Mouse (Mus musculus) activated CD4-positive, CD25-positive, alpha-beta regulatory T cell, adult 4 months (primary cell): ENCODE results near the gene Ankrd33. TPM values are rescaled to one million over a fixed set of nuclear protein-coding genes. Genes with fewer than 3 reads are reported as not detected.
A peak's percentile ranks its signal among the peaks of the same experiment; 100 is the strongest.

Experiments
- ATAC-seq: one replicate; pipeline ENCODE4 v1.8.0; 2017
- polyA plus RNA-seq, 2 experiments: library from polyadenylated mRNA; unstranded; fragments of 100-300 nt; shearing (Covaris generic); gene quantifications; one replicate each; pipeline ENCODE4 v1.2.1; 2017

Gene Ankrd33
- polyA plus RNA-seq, 2 experiments from 2014 or later, result not detected

DNA sequence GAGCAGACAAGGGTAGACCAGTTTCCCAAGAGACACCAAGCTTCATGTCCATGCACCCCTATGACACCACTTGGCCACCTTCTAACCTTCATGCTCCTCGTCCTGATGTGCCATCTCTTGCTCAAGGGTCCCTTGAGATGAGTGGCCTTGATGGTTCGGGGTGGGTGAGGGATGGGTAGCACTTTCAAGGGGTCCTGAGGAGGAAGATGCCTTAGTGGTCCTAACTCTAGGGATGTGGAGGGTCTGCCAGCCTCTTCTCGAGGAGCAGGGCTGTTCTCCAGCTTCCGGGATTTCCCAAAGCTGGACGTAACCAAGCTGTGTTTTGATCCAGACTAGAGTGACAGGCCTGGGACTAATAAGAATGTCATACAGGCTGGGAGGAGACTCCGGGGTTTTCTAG, 10.0 kb downstream of the Ankrd33 start:
- ATAC-seq, result no peak

DNA sequence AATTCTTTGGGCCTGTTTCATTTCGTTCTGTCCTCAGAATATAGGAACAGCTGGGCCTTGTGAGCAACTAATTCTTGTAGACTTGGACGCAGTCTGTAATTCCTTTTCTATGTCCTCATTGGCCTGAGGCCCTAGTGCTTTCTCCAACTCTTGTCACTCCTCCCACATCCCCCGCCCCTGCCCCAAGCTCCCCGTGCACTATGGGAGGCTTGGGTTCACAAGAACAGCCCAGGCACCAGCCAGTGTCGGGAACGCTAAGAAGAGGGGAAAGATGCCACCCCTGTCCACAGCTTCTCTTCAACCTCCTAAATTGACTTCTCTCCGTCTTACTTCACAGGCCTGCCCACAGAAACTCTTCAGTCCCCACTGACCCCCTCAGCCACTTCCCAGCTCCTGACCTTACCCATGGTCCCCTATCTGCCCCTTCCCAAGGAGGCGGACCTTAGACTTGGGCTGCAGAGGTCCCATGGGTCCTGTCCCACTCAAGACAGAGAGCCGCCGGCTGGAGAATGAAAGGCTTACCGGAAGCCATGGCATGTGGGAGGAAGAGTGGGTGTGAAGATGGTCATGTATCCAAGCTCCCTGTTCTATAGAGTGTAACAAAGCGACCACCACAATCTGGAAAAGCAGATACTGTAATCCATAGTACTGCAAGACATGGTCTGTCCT, 11.5 kb downstream of the Ankrd33 start:
- ATAC-seq, result no peak

DNA sequence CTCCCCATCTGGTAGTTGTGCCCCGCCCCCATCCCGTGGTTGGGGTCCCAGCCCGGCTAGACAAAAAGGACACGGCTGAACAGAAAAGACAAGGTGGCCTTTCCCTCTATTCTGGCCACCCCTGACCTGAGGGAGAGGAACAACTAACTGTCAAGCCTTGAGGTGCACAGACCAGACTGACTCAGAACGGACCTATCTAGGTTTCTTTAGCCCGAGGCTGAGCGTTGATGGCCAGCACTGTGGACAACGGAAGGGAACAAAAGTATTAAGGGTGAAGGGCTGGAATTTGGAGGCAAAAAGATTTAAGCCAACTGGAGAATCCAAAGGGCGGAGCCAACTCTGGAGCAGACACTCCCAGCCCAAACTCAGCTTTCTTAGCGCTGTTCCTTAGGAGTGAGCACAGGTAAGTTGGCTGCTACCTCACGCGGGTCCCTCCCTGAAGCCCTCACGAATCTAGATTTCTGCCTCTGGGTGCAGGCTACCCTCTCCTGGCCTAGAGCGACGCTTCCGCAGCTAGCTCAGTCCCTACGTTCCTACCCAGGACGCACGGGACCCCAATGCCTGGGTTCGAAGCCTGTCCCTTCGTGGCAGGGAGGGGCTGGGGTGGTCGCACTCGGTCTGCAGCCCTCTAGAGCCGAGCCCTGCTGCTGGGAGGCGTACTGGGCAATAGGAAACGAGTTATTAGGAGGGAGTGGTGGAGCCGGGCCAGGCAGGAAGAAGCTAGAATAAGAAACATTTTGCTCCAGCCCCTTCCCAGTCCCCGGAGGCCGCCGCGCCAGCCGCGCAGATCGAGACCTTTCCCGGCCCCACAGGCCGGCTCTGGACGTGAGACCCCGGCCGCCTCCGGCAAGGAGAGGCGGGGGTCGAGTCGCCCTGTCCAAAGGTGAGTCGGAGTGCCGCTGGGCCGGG, 12.9 kb downstream of the Ankrd33 start, which contains the start of gene Acvrl1:
Gene Acvrl1 (plus strand): TSS at position 342 of the 909 bp plus-strand sequence.
- no peak for ATAC-seq

DNA sequence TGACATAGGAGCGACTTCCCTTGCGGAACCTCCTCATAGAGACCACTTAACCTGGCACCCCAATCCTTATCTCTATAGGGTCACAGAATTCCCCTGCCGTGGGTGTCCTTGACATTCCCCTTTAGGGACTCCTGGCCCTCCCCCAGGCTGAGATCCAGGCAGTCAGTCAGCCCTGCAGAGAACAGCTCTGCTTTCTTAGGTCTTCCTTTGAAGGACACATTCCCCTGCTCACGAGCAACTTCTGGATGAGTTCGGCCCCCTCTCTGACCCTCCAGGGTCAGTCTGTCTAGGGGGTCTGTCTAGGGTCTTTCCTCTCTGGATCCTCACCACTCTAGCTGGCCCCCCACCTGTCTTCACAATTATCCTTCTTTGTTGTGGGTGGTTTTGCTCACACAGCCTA, 13.9 kb downstream of the Ankrd33 start:
- no peak for ATAC-seq

DNA sequence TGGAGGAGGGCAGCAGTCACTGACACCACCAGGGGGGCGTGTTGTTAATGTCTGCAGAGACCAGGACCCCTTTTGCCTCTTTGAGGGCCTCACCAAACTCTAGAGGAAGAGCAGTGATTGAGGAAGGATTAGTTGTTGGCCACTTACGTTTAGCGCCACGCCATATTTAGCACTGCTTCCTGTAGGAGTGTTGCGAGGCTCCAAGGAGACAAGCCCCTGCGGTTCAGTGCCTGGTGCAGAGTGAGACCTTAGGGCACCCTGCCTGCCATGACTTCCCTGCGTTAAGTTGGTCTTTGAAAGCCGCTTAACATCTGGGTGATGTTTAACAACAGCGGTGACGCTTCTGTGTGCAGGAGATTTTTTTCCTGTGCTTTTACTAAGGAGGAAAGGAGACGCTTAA, 15.9 kb downstream of the Ankrd33 start:
- ATAC-seq, result no peak

DNA sequence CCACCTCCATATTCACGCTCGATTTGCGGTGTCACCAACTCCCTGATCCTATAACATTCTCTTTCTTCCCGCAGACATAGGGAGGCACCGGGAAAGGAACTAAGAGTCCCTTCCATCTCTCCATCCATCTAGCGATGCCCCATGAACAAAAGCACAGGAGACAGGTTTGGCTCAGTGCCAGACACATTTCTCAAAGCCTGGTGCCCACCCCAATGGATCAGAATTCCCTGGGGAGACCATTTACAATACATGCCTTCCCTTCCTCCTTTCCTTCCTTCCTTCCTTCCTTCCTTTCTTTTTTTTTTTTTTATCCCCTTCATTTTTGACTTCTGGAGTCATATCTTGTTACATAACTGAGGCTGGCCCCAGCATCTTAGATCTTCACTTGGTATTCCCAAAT, 16.5 kb downstream of the Ankrd33 start:
- no peak for ATAC-seq

DNA sequence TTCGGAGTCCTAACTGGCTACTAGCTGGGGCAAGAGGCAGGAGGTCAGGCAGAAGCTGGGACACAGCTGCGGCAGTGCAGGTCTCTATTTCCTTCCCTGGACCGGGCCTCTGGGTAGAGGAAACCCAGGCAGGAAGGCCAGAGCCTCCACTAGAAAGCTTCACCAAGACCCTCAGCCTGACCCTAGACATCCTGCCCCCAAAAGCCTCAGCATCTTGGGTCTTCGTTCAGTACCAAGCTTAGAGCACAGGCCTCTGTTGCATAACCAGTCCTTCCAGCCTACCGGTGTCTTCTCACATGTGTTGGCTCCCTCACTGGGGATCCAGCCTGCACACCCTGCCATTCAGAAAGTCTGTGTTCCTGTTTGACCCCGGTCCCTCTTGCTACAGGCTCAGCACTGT, 17.2 kb downstream of the Ankrd33 start:
- ATAC-seq, result no peak

DNA sequence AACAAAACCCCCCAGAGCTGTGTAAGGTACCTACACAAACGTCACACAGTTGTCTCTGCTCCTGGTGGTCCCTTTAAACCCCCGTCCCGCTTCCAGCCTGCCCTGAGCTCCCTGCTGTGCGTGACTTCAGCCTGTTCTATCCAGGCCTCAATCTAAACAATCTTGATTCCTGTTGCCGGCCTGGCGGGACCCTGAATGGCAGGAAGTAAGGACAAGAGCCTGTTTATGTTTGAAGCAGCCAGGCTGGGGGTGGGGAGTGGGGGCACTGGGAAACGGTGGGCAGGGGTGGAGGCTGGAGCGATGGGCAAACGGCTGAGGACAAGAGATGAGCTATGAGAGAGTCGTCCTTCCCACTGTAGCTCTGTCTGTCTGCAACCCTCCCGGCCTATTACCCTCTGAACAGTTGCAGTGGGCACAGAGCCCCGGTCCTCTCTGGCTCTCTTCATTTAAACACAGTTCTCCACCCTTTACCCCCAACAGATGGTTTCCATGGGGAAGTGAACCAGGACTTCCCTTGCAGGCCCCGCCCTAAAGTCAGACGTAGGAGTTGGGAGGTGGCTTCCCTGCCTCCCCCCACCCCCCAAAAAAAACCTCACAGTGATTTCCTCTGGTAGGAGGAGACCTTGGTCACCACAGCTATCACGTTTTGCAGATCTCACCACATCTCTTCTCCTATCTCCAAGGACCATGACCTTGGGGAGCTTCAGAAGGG, 18.6 kb downstream of the Ankrd33 start:
- ATAC-seq, result peak; percentile 54

DNA sequence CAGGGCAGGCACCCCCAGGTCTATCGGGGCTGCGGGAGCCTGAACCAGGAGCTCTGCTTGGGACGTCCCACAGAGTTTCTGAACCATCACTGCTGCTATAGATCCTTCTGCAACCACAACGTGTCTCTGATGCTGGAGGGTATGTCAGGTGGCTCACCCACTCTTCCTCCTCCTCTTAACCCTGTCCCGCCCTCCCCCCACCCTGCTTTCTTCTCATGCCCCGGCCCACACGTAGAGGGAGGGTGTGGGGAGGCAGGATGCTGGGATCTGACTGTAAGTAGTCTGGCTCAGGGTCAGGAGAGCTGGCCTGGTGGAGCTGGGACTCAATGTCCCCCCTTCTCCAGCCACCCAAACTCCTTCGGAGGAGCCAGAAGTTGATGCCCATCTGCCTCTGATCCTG, 19.9 kb downstream of the Ankrd33 start:
- ATAC-seq, result no peak

DNA sequence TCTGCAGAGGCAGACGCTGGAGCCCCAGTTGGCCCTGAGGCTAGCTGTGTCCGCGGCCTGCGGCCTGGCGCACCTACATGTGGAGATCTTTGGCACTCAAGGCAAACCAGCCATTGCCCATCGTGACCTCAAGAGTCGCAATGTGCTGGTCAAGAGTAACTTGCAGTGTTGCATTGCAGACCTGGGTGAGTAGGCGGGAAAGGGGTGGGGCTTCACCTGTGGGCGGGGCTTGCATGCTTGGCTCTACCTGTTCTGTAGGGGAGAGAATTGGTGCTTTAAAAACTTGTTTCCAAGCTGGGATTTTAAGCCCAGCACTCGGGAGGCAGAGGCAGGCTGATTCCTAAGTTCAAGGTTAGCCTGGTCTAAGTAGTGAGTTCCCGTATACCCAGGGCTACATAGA, 21.9 kb downstream of the Ankrd33 start:
- ATAC-seq, result no peak

DNA sequence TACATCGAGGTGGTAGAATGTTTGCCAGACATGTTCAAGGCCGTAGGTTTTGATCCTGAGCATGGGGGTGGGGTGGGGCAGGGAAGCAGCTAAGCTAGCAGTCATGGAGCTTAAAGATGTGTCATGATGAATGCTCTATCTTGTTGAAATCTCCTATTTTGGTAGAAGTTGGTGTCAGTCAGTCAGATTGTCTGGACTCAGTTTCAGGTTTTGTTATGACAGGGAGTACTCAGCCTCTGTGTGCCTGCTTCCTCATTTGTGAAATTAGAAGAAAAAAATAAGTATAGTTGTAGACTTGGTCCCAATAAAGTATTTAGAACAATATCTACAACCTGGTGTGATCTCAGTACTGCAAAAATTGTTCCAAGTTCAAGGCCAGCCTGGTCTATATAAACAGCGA, 23.1 kb downstream of the Ankrd33 start:
- no peak for ATAC-seq

DNA sequence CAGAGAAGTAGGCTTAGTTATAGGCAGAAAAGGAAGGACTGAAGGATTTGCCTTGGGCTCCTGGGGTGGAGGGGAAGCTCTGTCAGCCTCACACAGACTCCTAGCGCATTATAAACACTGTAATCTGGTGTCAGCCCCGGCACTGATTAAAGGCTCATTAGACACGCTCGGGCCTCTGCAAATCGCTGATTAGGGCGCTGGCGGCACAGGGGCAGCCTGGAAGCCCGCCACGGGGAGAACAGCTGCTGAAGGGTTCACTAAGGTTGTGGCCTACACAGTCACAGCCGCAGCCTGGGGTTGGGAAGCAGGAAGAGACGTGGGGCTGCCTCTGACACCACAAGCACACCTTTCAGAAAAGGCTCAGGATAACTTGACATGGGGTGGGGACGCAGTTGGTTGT, 24.3 kb downstream of the Ankrd33 start:
- no peak for ATAC-seq

DNA sequence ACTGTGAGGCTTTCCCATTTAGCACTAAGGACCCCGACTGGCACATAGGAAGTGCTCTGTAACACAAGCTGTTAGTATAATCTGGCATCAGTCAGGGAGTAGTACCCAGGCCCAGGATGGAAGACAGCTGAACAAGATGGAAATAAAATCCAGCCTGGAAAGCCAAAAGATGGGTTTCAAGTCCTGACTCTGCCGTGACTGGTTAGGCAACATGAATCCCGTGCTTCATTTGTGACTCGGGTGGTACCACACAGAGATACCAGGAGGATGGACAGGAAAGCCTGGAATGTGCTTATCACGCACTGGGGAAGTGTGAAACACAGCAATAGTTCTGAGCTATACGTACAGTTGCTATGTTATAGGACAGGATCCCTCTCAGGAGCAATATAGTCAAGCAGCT, 25.0 kb downstream of the Ankrd33 start:
- no peak for ATAC-seq

DNA sequence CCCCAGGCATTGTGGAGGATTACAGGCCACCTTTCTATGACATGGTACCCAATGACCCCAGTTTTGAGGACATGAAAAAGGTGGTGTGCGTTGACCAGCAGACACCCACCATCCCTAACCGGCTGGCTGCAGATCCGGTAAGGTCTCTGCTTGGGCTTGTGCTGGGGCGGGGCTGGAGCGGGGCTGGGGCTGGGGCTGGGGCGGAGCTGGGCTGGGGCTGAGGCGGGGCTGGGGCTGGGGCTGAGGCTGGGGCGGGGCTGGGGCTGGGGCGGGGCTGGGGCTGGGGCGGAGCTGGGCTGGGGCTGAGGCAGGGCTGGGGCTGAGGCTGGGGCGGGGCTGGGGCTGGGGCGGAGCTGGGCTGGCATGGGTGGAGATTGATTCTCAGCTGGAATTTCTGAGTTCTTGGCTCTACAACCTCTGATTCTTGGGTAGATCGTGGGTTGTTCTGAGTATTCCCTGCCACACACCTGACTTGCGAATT, 25.5 kb downstream of the Ankrd33 start:
- ATAC-seq, result peak; percentile 16

DNA sequence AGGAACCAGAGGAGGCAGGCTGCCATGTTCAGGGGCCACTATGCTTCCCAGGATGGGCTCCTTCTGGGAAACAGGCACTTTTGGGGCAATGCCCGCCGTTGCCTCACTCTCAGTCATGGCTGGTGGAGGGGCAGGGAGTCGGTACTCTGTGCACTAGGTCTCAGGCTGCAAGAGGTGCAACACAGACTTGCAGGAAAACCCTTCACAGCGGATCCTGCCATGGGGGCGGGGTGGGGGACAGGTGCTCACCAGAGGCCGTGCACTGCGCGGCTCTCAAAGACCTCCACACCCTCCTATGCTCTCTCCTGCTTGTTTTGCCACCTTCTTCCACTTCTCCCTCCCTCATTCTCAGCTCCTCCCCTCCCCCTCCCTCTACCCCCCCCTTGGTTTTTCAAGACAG, 27.1 kb downstream of the Ankrd33 start:
- ATAC-seq, result no peak

DNA sequence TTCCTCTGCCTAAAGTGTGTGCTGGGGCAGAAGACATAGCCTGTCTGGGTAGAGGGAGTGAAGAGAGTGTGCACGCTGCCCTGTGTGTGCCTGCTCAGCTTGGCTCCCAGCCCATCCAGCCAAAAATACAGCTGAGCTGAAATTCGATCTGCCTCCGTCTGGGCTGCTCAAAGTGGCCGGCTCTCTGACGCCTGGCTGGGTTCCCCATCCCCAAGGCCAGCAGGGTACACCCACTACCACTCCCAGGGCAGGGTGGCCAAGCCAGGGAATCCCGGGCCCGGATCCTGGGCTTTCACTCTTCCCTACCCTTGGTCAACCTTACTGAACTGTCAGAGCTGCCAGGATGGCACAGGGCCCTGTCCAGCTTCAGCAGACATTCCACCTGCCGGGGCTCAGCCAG, 27.9 kb downstream of the Ankrd33 start:
- no peak for ATAC-seq

DNA sequence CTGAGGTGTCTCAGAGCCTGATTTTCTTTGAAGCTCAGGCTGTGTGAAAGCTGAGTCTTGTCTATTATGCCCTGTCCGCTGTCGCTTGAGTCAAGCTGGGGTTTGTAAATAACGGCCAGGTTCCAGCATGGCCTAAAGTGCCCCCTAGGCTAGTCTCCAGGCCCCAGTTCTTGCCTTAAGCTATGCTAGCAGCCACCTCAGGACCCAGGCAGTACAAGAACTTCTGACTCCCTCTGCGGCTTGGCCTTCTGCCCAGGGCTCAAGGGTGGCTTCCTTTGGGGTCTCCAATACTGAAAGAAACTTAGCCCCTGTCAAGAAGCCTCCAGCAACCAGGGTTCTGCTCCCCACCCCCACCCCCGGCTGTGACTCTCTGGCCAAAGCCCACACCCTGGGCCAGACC, 28.6 kb downstream of the Ankrd33 start:
- no peak for ATAC-seq

DNA sequence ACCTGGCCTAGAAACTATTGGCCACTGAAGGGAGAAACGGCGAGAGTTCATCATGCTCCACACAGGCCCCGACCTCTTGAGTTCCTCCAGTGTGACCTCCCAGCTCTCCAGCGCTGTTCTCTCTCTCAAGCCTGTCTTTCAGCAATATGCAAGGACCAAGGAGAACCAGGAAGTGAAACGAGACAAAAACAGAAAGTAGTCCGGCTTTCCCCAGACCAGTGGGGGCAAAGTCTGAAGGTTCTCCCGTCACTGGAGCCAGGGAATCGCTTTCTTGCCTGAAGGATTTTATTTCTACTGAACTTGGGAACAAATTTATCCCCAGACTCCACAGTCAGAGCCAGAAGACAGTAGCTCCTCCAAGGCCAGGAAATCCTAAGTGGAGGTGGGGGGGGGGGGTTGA, 29.2 kb downstream of the Ankrd33 start:
- no peak for ATAC-seq

DNA sequence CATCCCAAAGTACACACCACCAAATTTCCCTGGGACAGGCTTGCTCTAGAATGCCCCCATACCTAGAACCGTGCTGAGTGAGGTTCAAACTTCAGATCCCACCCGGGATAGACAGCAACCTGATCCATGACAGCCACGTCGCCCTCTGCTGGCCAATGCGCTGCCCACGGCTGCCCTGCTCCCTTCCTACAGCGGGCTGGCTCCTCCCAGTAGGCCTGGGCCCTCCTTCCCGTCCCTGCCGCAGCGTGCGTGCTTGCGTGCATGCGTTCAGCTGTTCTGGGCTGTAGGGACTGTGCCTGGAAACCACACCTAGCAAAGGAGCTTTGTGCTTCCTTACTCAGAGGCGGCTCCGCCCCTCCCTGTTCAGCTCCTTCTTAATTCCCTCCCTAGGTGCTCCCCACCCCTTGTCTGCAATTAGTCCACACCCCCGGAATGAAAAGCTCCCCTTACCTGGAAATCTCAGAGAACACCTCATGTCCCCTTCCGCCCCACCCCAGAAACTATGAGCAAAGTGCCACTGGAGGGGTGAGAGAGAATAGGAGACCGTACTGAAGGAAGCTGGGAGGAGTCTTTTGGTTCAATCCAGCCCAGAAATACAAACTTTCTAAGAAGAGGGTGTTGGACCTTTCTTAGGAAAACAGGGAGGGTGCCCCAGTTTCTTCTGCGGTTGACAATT, 30.0 kb downstream of the Ankrd33 start:
- peak; percentile 93 for ATAC-seq

DNA sequence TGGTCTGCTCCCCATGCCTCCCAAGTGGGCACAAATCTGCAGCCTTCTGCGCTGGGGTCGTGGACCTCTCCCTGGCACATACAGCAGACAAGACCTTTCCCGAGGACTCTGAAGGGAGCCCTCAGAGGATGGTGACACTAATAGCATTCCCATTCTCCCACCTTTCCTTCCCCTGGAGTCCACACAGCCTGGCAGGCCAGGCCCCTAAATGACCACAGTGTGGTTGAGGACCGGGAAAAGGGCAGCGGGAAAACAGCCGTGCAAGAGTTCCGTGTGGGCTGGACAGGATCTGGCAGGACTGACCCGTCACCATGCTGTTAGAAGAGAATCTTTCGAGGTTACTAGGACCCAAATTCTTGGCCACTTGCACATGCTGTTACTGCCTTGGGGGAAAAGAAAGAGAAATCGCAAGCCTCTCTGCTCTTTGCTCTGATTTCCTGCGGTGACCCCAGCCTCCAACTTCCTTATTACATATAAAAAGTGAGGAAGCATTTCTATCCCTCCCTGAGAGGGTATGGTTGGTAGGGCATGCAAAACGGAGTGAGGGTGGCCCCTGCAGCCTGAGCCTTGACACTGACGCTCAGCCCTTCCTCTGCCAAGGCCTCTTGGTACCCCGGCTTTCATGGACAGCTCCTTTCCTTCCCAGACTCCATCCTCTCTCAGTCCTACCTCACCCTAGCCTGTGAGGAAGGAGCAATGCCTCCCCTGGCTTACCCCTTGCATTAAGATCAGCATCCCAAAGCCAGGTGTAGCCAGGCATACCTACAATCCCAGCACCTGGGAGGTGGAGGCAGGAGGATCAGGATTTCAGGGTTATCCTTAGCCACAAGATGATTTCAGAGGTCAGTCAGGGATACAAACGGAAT, 30.8 kb downstream of the Ankrd33 start:
- no peak for ATAC-seq

DNA sequence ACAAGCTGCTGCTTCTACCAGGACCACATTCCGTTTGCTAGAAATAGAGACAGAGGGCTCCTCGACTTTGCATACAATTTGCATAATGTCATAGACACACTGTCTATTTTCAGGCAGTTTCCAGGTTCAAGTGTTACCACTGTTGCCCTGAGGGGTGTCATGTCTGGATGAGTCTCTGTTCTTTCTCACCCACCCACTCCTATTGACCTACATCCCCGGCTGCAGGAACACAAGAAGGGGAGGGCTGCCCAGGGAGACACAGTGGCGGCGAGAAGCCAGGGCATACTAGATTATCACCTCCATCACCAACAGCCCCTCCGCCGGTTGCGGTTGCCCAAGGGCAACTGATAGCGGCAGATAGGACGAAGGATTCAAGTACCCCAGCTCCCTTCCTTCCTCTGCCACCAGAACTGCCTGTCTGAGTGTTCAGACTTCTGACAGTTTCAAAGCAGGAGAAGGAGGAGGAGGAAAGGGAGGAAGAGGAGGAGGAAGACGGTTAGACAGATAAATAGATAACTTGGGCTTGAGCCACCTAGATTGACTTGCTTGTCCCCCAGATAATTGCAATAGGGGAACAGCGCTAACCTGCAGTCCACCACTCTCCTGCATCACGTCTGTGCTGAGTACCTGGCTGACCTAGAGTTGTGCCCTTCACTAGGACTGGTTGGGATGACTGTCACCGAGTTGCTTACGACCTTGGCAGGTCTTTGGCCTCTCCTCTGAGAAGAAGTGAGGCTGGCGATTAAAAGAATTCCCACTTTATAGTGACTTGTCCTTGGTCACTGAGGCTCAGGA, 31.8 kb downstream of the Ankrd33 start:
- ATAC-seq, result peak; percentile 6
